ENCODE assay signal across 18 mouse cellular contexts in genomic region chr13:24392655-24393054, GRCm38 (mm10).
A peak's percentile ranks its signal among the peaks of the same experiment; 100 is the strongest.
DNase-seq lines count a peak whose midpoint lies in the region; ATAC-seq and TF ChIP-seq lines count a peak whose summit lies in the region.
"Had no signal": no experiment of that assay in that cellular context is flagged by ENCODE, and none has a peak within 500 bp of the region (broad histone marks: within the 10 kb centered on the region; RNA-seq: fewer than 3 reads in every experiment).

No protein-coding gene starts in this region.

- H3K4me2 ChIP-seq in heart, postnatal 0 days (ENCODE audit: low read depth, low read length) = no peak overlapping the region
- H3K4me2 ChIP-seq in CH12.LX (ENCODE audit: insufficient read depth, low read depth, poor library complexity, severe bottlenecking) = peak overlapping the region; percentile 41
- H3K4me2 ChIP-seq in liver, embryonic 12.5 days = peak overlapping the region; percentile 25; the same call in 1 of the 2 replicates
- no peak overlapping the region for H3K4me2 ChIP-seq in hindbrain, embryonic 16.5 days (ENCODE audit: low read length)
- H3K4me2 ChIP-seq: embryonic facial prominence, embryonic 12.5 days; heart, embryonic 12.5 days; hindbrain, embryonic 14.5 days; liver, embryonic 15.5 days; stomach, embryonic 15.5 days had no signal

- peak overlapping the region; percentile 20; the same call in 1 of the 2 replicates for H3K27ac ChIP-seq in heart, postnatal 0 days (ENCODE audit: low read depth)
- peak overlapping the region; percentile 3; the same call in 1 of the 2 replicates for H3K27ac ChIP-seq in CH12.LX (ENCODE audit: insufficient read depth, low read depth)
- 0 out of 2 replicates have a peak overlapping the region, but pooled peaks have one; percentile 32 for H3K27ac ChIP-seq in liver, embryonic 12.5 days
- peak overlapping the region; percentile 78 for H3K27ac ChIP-seq in thymus, adult 2 months (ENCODE audit: control insufficient read depth, insufficient read depth, low read length)
- H3K27ac ChIP-seq in hindbrain, embryonic 16.5 days (ENCODE audit: low read depth, low read length) = no peak overlapping the region
- H3K27ac ChIP-seq: embryonic facial prominence, embryonic 12.5 days; hindbrain, embryonic 14.5 days; liver, embryonic 15.5 days; stomach, embryonic 15.5 days had no signal

- in situ Hi-C loops in CH12.LX (cut with MboI; ENCODE audit: low pct_ligation_motif_present, low pct_unique_long_range_greater_than_20kb, low sequenced_read_pairs) = no loop called here

- H3K36me3 ChIP-seq in heart, postnatal 0 days (replicated peaks; ENCODE audit: control insufficient read depth, insufficient read depth, low read length) = no peaks in the 10 kb centered on the region
- no peaks in the 10 kb centered on the region for H3K36me3 ChIP-seq in CH12.LX (replicated peaks in 1 of 2; ENCODE audit: control insufficient read depth in 1 of 2, insufficient read depth in 1 of 2, low read length in 1 of 2)
- H3K36me3 ChIP-seq in liver, embryonic 12.5 days = no peaks in the 10 kb centered on the region
- no peaks in the 10 kb centered on the region for H3K36me3 ChIP-seq in thymus, adult 2 months (ENCODE audit: control insufficient read depth, insufficient read depth, low read length)
- H3K36me3 ChIP-seq in hindbrain, embryonic 16.5 days (ENCODE audit: control insufficient read depth, insufficient read depth, low read length) = no peaks in the 10 kb centered on the region
- H3K36me3 ChIP-seq: embryonic facial prominence, embryonic 12.5 days; G1E; heart, embryonic 12.5 days; liver, embryonic 15.5 days; stomach, embryonic 15.5 days had no signal

- H3K9me3 ChIP-seq in heart, postnatal 0 days (replicated peaks; ENCODE audit: control insufficient read depth, low read length) = no peaks in the 10 kb centered on the region
- H3K9me3 ChIP-seq in CH12.LX (replicated peaks; ENCODE audit: low read length) = peaks cover 2% of the 10 kb centered on the region
- H3K9me3 ChIP-seq in liver, embryonic 12.5 days (replicated peaks) = no peaks in the 10 kb centered on the region
- no peaks in the 10 kb centered on the region for H3K9me3 ChIP-seq in hindbrain, embryonic 16.5 days (ENCODE audit: control insufficient read depth, low read length)
- H3K9me3 ChIP-seq: embryonic facial prominence, embryonic 12.5 days; G1E; heart, embryonic 12.5 days; liver, embryonic 15.5 days; stomach, embryonic 15.5 days had no signal

- no peak overlapping the region for H3K4me3 ChIP-seq in heart, postnatal 0 days (ENCODE audit: low read depth, low read length)
- H3K4me3 ChIP-seq in CH12.LX (replicated peaks in 1 of 3; ENCODE audit: low read depth in 2 of 3, low read length in 2 of 3, poor library complexity in 1 of 3) = no peak overlapping the region
- H3K4me3 ChIP-seq in liver, embryonic 12.5 days = no peak overlapping the region
- H3K4me3 ChIP-seq in thymus, adult 2 months (ENCODE audit: control insufficient read depth, insufficient read depth, low read length) = no peak overlapping the region
- no peak overlapping the region for H3K4me3 ChIP-seq in hindbrain, embryonic 16.5 days (ENCODE audit: low read length)
- H3K4me3 ChIP-seq: embryonic facial prominence, embryonic 12.5 days; heart, embryonic 12.5 days; liver, embryonic 15.5 days; stomach, embryonic 15.5 days had no signal

- H3K27me3 ChIP-seq in heart, postnatal 0 days (ENCODE audit: control insufficient read depth, insufficient read depth, low read length) = no peaks in the 10 kb centered on the region
- H3K27me3 ChIP-seq in CH12.LX (replicated peaks) = no peaks in the 10 kb centered on the region
- no peaks in the 10 kb centered on the region for H3K27me3 ChIP-seq in liver, embryonic 12.5 days (replicated peaks)
- no peaks in the 10 kb centered on the region for H3K27me3 ChIP-seq in thymus, adult 2 months (ENCODE audit: control insufficient read depth, insufficient read depth, low read length)
- no peaks in the 10 kb centered on the region for H3K27me3 ChIP-seq in hindbrain, embryonic 16.5 days (replicated peaks; ENCODE audit: control insufficient read depth, insufficient read depth, low read length)
- H3K27me3 ChIP-seq: embryonic facial prominence, embryonic 12.5 days; heart, embryonic 12.5 days; liver, embryonic 15.5 days; stomach, embryonic 15.5 days had no signal

- ATAC-seq in heart, postnatal 0 days (ENCODE audit: insufficient read depth, low read depth) = no peak
- ATAC-seq in liver, embryonic 12.5 days = no peak
- no peak for ATAC-seq in hindbrain, embryonic 16.5 days
- ATAC-seq: intestine, postnatal 0 days had no signal

- H3K79me2 ChIP-seq in CH12.LX (replicated peaks; ENCODE audit: control insufficient read depth, extremely low read depth, insufficient read depth, poor library complexity, severe bottlenecking) = no peaks in the 10 kb centered on the region

- 60% methylated on average over 4 of the region's 4 CpGs for WGBS in heart, postnatal 0 days
- WGBS in liver, embryonic 12.5 days (ENCODE audit: insufficient replicate concordance) = 40% methylated on average over 4 of the region's 4 CpGs
- 2% methylated on average over 4 of the region's 4 CpGs for WGBS in thymus, adult 2 months
- WGBS in hindbrain, embryonic 16.5 days = 63% methylated on average over 4 of the region's 4 CpGs

- TF ChIP-seq RAD21 in CH12.LX (IDR thresholded peaks at IDR 0.05; ENCODE audit: low read depth, low read length) = no peak; the same call in 1 of the 2 replicates

- no peak overlapping the region for H3K9ac ChIP-seq in heart, postnatal 0 days (replicated peaks; ENCODE audit: low read depth, low read length)
- H3K9ac ChIP-seq in CH12.LX (ENCODE audit: insufficient read depth, low read depth) = no peak overlapping the region
- H3K9ac ChIP-seq in liver, embryonic 12.5 days = 0 out of 2 replicates have a peak overlapping the region, but pooled peaks have one; percentile 31
- H3K9ac ChIP-seq in hindbrain, embryonic 16.5 days (ENCODE audit: low read depth, low read length) = no peak overlapping the region
- H3K9ac ChIP-seq: embryonic facial prominence, embryonic 12.5 days; heart, embryonic 12.5 days; hindbrain, embryonic 14.5 days; liver, embryonic 15.5 days; stomach, embryonic 15.5 days had no signal

- no peaks in the 10 kb centered on the region; the same call in 1 of the 2 replicates for H3K4me1 ChIP-seq in heart, postnatal 0 days (ENCODE audit: control insufficient read depth, insufficient read depth)
- H3K4me1 ChIP-seq in CH12.LX (ENCODE audit: control insufficient read depth in 1 of 2, insufficient read depth in 2 of 2) = peaks cover 15 to 57% of the 10 kb centered on the region in 2 experiments
- peaks cover 18% of the 10 kb centered on the region for H3K4me1 ChIP-seq in liver, embryonic 12.5 days
- peaks cover 19% of the 10 kb centered on the region for H3K4me1 ChIP-seq in thymus, adult 2 months (replicated peaks; ENCODE audit: control insufficient read depth, insufficient read depth, low read length)
- 0 out of 2 replicates have a peak, but pooled peaks cover 3% of the 10 kb centered on the region for H3K4me1 ChIP-seq in hindbrain, embryonic 16.5 days (ENCODE audit: control insufficient read depth, insufficient read depth, low read depth, low read length)
- H3K4me1 ChIP-seq: stomach, embryonic 15.5 days had no signal

- TF ChIP-seq POLR2A in CH12.LX (IDR thresholded peaks at IDR 0.05; ENCODE audit: low read depth, low read length) = no peak
- TF ChIP-seq POLR2A in thymus, adult 2 months (IDR thresholded peaks at IDR 0.05; ENCODE audit: control insufficient read depth, extremely low read depth, insufficient read depth, low read length, poor library complexity) = no peak

- no peak for TF ChIP-seq CTCF in heart, postnatal 0 days (IDR thresholded peaks at IDR 0.05; ENCODE audit: low read depth)
- TF ChIP-seq CTCF in CH12.LX (conservative IDR thresholded peaks at IDR 0.05 in 1 of 2, IDR thresholded peaks at IDR 0.05 in 1 of 2; ENCODE audit: low read depth in 2 of 2, low read length in 2 of 2) = no peak
- no peak for TF ChIP-seq CTCF in thymus, adult 2 months (IDR thresholded peaks at IDR 0.05; ENCODE audit: borderline replicate concordance, control insufficient read depth, extremely low read depth, insufficient read depth, low read length, poor library complexity)

- dilution Hi-C loops in CH12.LX (cut with MboI; ENCODE audit: extremely low pct_ligation_motif_present, extremely low pct_unique_long_range_greater_than_20kb, low sequenced_read_pairs) = no loop called here

- no peak for TF ChIP-seq EP300 in heart, postnatal 0 days (IDR thresholded peaks at IDR 0.05; ENCODE audit: low read depth)
- peak; percentile 71; the same call in 1 of the 2 replicates for TF ChIP-seq EP300 in CH12.LX (IDR thresholded peaks at IDR 0.05; ENCODE audit: low read length)

- DNase-seq in heart, postnatal 0 days (ENCODE audit: low spot score) = no peak
- no peak for DNase-seq in heart, postnatal 4 days
- DNase-seq in CH12.LX (ENCODE audit: extremely low read depth) = peak; percentile 57
- DNase-seq in thymus, adult 2 months = peak; percentile 62
- no peak for DNase-seq in lung, postnatal 4 days
- no peak for DNase-seq in B cell, adult 2 months
- DNase-seq: cerebellum, adult 9-11 months; gastrocnemius, postnatal 25 days; left cerebral cortex, postnatal 4 days had no signal

TF ChIP-seq in CH12.LX, 34 proteins besides CTCF, POLR2A, EP300 and RAD21:
- TF ChIP-seq CHD1 (IDR thresholded peaks at IDR 0.05; ENCODE audit: low read depth, low read length) (no peak), MYC (IDR thresholded peaks at IDR 0.05; ENCODE audit: low read depth, low read length) (peak; percentile 52), MXI1 (IDR thresholded peaks at IDR 0.05; ENCODE audit: low read depth, low read length) (no peak), ZNF384 (IDR thresholded peaks at IDR 0.05; ENCODE audit: low read depth, low read length) (no peak), CHD2 (IDR thresholded peaks at IDR 0.05; ENCODE audit: low read length) (0 out of 2 replicates have a peak, but pooled peaks have one; percentile 15), E2F4 (IDR thresholded peaks at IDR 0.05; ENCODE audit: insufficient replicate concordance, low read depth, low read length) (no peak), TCF12 (IDR thresholded peaks at IDR 0.05; ENCODE audit: low read depth, low read length) (peak; percentile 76), MAX (IDR thresholded peaks at IDR 0.05; ENCODE audit: low read length) (no peak), KAT2A (IDR thresholded peaks at IDR 0.05; ENCODE audit: insufficient replicate concordance, low read length) (no peak), ZMIZ1 (IDR thresholded peaks at IDR 0.05; ENCODE audit: low read depth, low read length) (no peak), GABPA (IDR thresholded peaks at IDR 0.05; ENCODE audit: insufficient replicate concordance, low read depth, low read length) (no peak), SIN3A (IDR thresholded peaks at IDR 0.05; ENCODE audit: low read length) (0 out of 2 replicates have a peak, but pooled peaks have one; percentile 46), MAZ (IDR thresholded peaks at IDR 0.05; ENCODE audit: low read depth, low read length) (no peak)
TF ChIP-seq in CH12.LX: peak in this region for 4.

Comparison
In these comparisons a context has a peak if more than half of its experiments do, and no peak if none do; other contexts are left out.
1. DNase-seq: peak in CH12.LX (single experiment) and thymus, adult 2 months (single experiment); none in heart, postnatal 0 days (single experiment), heart, postnatal 4 days (single experiment), lung, postnatal 4 days (0 of 2) and B cell, adult 2 months (0 of 2).
2. H3K4me2 ChIP-seq: peak in CH12.LX (single experiment) and liver, embryonic 12.5 days (single experiment); none in heart, postnatal 0 days (single experiment) and hindbrain, embryonic 16.5 days (single experiment).